Mouse (Mus musculus): Measurements from ENCODE around the gene Tube1. TPM values are rescaled to one million over a fixed set of nuclear protein-coding genes. Genes with fewer than 3 reads are reported as not detected.
A peak's percentile ranks its signal among the peaks of the same experiment; 100 is the strongest.
"Not testable (repeated sequence)": the region's sequence is repeated elsewhere in the genome, so short reads cannot be mapped to it uniquely, and the experiment has no call there.

The Tube1 gene
- polyA plus RNA-seq, 1 experiment from 2014 or later: 13.7 TPM

- Histone ChIP-seq H3K9me3 (no peaks in the 10 kb centered on the region), H3K4me2 (peak overlapping the region; percentile 78; the same call in 1 of the 2 replicates), H3K27me3 (no peaks in the 10 kb centered on the region), H3K36me3 (no peaks in the 10 kb centered on the region), H3K4me3 (no peak overlapping the region), H3K27ac (no peak overlapping the region), H3K4me1 (peaks cover 47% of the 10 kb centered on the region), H3K9ac (no peak overlapping the region)
- WGBS: 11% methylated on average over 6 of the region's 6 CpGs
- ATAC-seq (ENCODE audit: insufficient number of reproducible peaks, low FRiP score, low TSS enrichment, low read depth): no peak
These were observed 36.9 kb downstream of the Tube1 start for GRCm38 (mm10) chr10:39170706-39171105.

GRCm38 (mm10) chr10:39171134-39171533 is 37.4 kb downstream of the Tube1 start:
- peak overlapping the region; percentile 90 for H3K27ac ChIP-seq
- under 1% methylated on average over 19 of the region's 19 CpGs for WGBS
- H3K36me3 ChIP-seq: no peaks in the 10 kb centered on the region
- H3K4me3 ChIP-seq: peak overlapping the region; percentile 50
- 0 out of 2 replicates have a peak overlapping the region, but pooled peaks have one; percentile 24 for H3K9ac ChIP-seq
- no peaks in the 10 kb centered on the region for H3K27me3 ChIP-seq
- H3K4me1 ChIP-seq: peaks cover 43% of the 10 kb centered on the region
- no peaks in the 10 kb centered on the region for H3K9me3 ChIP-seq
- peak; percentile 82; the same call in 1 of the 2 replicates for ATAC-seq (ENCODE audit: insufficient number of reproducible peaks, low FRiP score, low TSS enrichment, low read depth)
- H3K4me2 ChIP-seq: peak overlapping the region; percentile 78

- no peaks in the 10 kb centered on the region for H3K36me3 ChIP-seq
- peak; percentile 46; the same call in 1 of the 2 replicates for ATAC-seq (ENCODE audit: insufficient number of reproducible peaks, low FRiP score, low TSS enrichment, low read depth)
- peak overlapping the region; percentile 90 for H3K27ac ChIP-seq
- WGBS: 18% methylated on average over 26 of the region's 26 CpGs
- H3K4me3 ChIP-seq: peak overlapping the region; percentile 50
- 0 out of 2 replicates have a peak overlapping the region, but pooled peaks have one; percentile 24 for H3K9ac ChIP-seq
- H3K27me3 ChIP-seq: no peaks in the 10 kb centered on the region
- peak overlapping the region; percentile 78 for H3K4me2 ChIP-seq
- H3K9me3 ChIP-seq: no peaks in the 10 kb centered on the region
- H3K4me1 ChIP-seq: peaks cover 40% of the 10 kb centered on the region
These were observed 38.1 kb downstream of the Tube1 start for GRCm38 (mm10) chr10:39171603-39172539.

GRCm38 (mm10) chr10:39172540-39172931 is 38.8 kb downstream of the Tube1 start:
- H3K27me3 ChIP-seq: no peaks in the 10 kb centered on the region
- H3K9me3 ChIP-seq: no peaks in the 10 kb centered on the region
- no peak for ATAC-seq (ENCODE audit: insufficient number of reproducible peaks, low FRiP score, low TSS enrichment, low read depth)
- H3K4me1 ChIP-seq: peaks cover 40% of the 10 kb centered on the region
- no peaks in the 10 kb centered on the region for H3K36me3 ChIP-seq
- H3K4me2 ChIP-seq: no peak overlapping the region
- H3K9ac ChIP-seq: no peak overlapping the region
- WGBS: 77% methylated on average over 6 of the region's 6 CpGs
- no peak overlapping the region for H3K4me3 ChIP-seq
- H3K27ac ChIP-seq: peak overlapping the region; percentile 90

- WGBS: 38% methylated on average over 13 of the region's 13 CpGs
These were observed 39.3 kb downstream of the Tube1 start for GRCm38 (mm10) chr10:39173077-39173476.

GRCm38 (mm10) chr10:39176981-39177380 is 43.2 kb downstream of the Tube1 start:
- Histone ChIP-seq H3K4me2 (no peak overlapping the region), H3K36me3 (no peaks in the 10 kb centered on the region), H3K4me1 (peaks cover 24% of the 10 kb centered on the region), H3K27ac (no peak overlapping the region), H3K9me3 (no peaks in the 10 kb centered on the region), H3K27me3 (no peaks in the 10 kb centered on the region), H3K9ac (no peak overlapping the region), H3K4me3 (no peak overlapping the region)
- 87% methylated on average over 5 of the region's 5 CpGs for WGBS
- ATAC-seq (ENCODE audit: insufficient number of reproducible peaks, low FRiP score, low TSS enrichment, low read depth): no peak

More at GRCm38 (mm10) chr10:39173077-39173476, 39.3 kb downstream of the Tube1 start:
- H3K27me3 ChIP-seq: no peaks in the 10 kb centered on the region
- no peaks in the 10 kb centered on the region for H3K36me3 ChIP-seq
- no peak overlapping the region for H3K9ac ChIP-seq
- H3K4me1 ChIP-seq: peaks cover 40% of the 10 kb centered on the region
- H3K27ac ChIP-seq: peak overlapping the region; percentile 64
- H3K9me3 ChIP-seq: no peaks in the 10 kb centered on the region
- no peak overlapping the region for H3K4me3 ChIP-seq
- no peak for ATAC-seq (ENCODE audit: insufficient number of reproducible peaks, low FRiP score, low TSS enrichment, low read depth)
- H3K4me2 ChIP-seq: peak overlapping the region; percentile 27; the same call in 1 of the 2 replicates

GRCm38 (mm10) chr10:39184864-39185544 is 51.2 kb downstream of the Tube1 start:
- no peak overlapping the region for H3K9ac ChIP-seq
- H3K4me1 ChIP-seq: peaks cover 7% of the 10 kb centered on the region
- H3K4me3 ChIP-seq: no peak overlapping the region
- WGBS: 70% methylated on average over 8 of the region's 8 CpGs
- no peaks in the 10 kb centered on the region for H3K36me3 ChIP-seq
- H3K27ac ChIP-seq: peak overlapping the region; percentile 69
- no peak overlapping the region for H3K4me2 ChIP-seq
- H3K27me3 ChIP-seq: no peaks in the 10 kb centered on the region
- ATAC-seq (ENCODE audit: insufficient number of reproducible peaks, low FRiP score, low TSS enrichment, low read depth): peak; percentile 68; the same call in 1 of the 2 replicates
- no peaks in the 10 kb centered on the region for H3K9me3 ChIP-seq

- Histone ChIP-seq H3K9me3 (no peaks in the 10 kb centered on the region), H3K9ac (no peak overlapping the region), H3K27ac (peak overlapping the region; percentile 69), H3K4me1 (peaks cover 7% of the 10 kb centered on the region), H3K4me3 (no peak overlapping the region), H3K4me2 (no peak overlapping the region), H3K27me3 (no peaks in the 10 kb centered on the region), H3K36me3 (no peaks in the 10 kb centered on the region)
- WGBS: 73% methylated on average over 4 of the region's 4 CpGs
- ATAC-seq (ENCODE audit: insufficient number of reproducible peaks, low FRiP score, low TSS enrichment, low read depth): peak; percentile 46; the same call in 1 of the 2 replicates
These were observed 51.8 kb downstream of the Tube1 start for GRCm38 (mm10) chr10:39185545-39185906.

- no peaks in the 10 kb centered on the region for H3K4me1 ChIP-seq
- no peaks in the 10 kb centered on the region for H3K36me3 ChIP-seq
- no peak overlapping the region for H3K9ac ChIP-seq
- H3K9me3 ChIP-seq: no peaks in the 10 kb centered on the region
- no peak for ATAC-seq (ENCODE audit: insufficient number of reproducible peaks, low FRiP score, low TSS enrichment, low read depth)
- no peak overlapping the region for H3K4me3 ChIP-seq
- H3K4me2 ChIP-seq: no peak overlapping the region
- H3K27ac ChIP-seq: no peak overlapping the region
- WGBS: 90% methylated on average over 3 of the region's 3 CpGs
- H3K27me3 ChIP-seq: no peaks in the 10 kb centered on the region
These were observed 58.9 kb downstream of the Tube1 start for GRCm38 (mm10) chr10:39192673-39193072.

GRCm38 (mm10) chr10:39198216-39198615 is 64.4 kb downstream of the Tube1 start:
- not testable (repeated sequence) for H3K4me2 ChIP-seq, H3K27ac ChIP-seq

More at GRCm38 (mm10) chr10:39198216-39198615, 64.4 kb downstream of the Tube1 start:
- H3K27me3 ChIP-seq; H3K4me1 ChIP-seq; ATAC-seq (ENCODE audit: insufficient number of reproducible peaks, low FRiP score, low TSS enrichment, low read depth); H3K36me3 ChIP-seq; H3K9me3 ChIP-seq; H3K9ac ChIP-seq; H3K4me3 ChIP-seq: not testable (repeated sequence)
- WGBS: 91% methylated on average over 11 of the region's 11 CpGs
